Mouse (Mus musculus): ENCODE data around the gene Esrra.

Gene Esrra

GRCm38 (mm10) chr19:6921647-6922567, at the start of gene Esrra:
TSS of gene Esrra (minus strand) at chr19:6921813.
- DNase-seq (ENCODE audit: inconsistent ontology term), result peak; percentile 100

- no peak for DNase-seq (ENCODE audit: inconsistent ontology term)
Measured at GRCm38 (mm10) chr19:6970460-6971085, 49.0 kb upstream of the Esrra start.

GRCm38 (mm10) chr19:6969665-6970381, 48.2 kb upstream of the Esrra start:
- peak; percentile 84 for DNase-seq (ENCODE audit: inconsistent ontology term)

GRCm38 (mm10) chr19:6969291-6969664, 47.7 kb upstream of the Esrra start:
- DNase-seq (ENCODE audit: inconsistent ontology term), result no peak

GRCm38 (mm10) chr19:6968491-6969271, 47.1 kb upstream of the Esrra start:
- DNase-seq (ENCODE audit: inconsistent ontology term), result no peak

GRCm38 (mm10) chr19:6956461-6956860, 34.8 kb upstream of the Esrra start:
- DNase-seq (ENCODE audit: inconsistent ontology term), result no peak

GRCm38 (mm10) chr19:6955424-6955823, 33.8 kb upstream of the Esrra start:
- DNase-seq (ENCODE audit: inconsistent ontology term), result no peak

GRCm38 (mm10) chr19:6954046-6954445, 32.4 kb upstream of the Esrra start:
- DNase-seq (ENCODE audit: inconsistent ontology term), result peak; percentile 40

GRCm38 (mm10) chr19:6952712-6953037, 31.1 kb upstream of the Esrra start:
- no peak for DNase-seq (ENCODE audit: inconsistent ontology term)

GRCm38 (mm10) chr19:6951994-6952711, 30.5 kb upstream of the Esrra start:
- peak; percentile 94 for DNase-seq (ENCODE audit: inconsistent ontology term)

- peak; percentile 97 for DNase-seq (ENCODE audit: inconsistent ontology term)
Measured at GRCm38 (mm10) chr19:6951381-6951968, 29.9 kb upstream of the Esrra start.

GRCm38 (mm10) chr19:6950613-6951153, 29.1 kb upstream of the Esrra start:
- peak; percentile 66 for DNase-seq (ENCODE audit: inconsistent ontology term)

- no peak for DNase-seq (ENCODE audit: inconsistent ontology term)
Measured at GRCm38 (mm10) chr19:6949951-6950350, 28.3 kb upstream of the Esrra start.

- DNase-seq (ENCODE audit: inconsistent ontology term), result no peak
Measured at GRCm38 (mm10) chr19:6949532-6949931, 27.9 kb upstream of the Esrra start.

- DNase-seq (ENCODE audit: inconsistent ontology term), result no peak
Measured at GRCm38 (mm10) chr19:6948186-6948585, 26.6 kb upstream of the Esrra start.

GRCm38 (mm10) chr19:6947742-6948141, 26.1 kb upstream of the Esrra start:
- no peak for DNase-seq (ENCODE audit: inconsistent ontology term)

- no peak for DNase-seq (ENCODE audit: inconsistent ontology term)
Measured at GRCm38 (mm10) chr19:6943709-6944108, 22.1 kb upstream of the Esrra start.

GRCm38 (mm10) chr19:6942764-6943163, 21.2 kb upstream of the Esrra start:
- DNase-seq (ENCODE audit: inconsistent ontology term), result no peak

- DNase-seq (ENCODE audit: inconsistent ontology term), result peak; percentile 98
Measured at GRCm38 (mm10) chr19:6942249-6942691, 20.7 kb upstream of the Esrra start, which contains the start of gene Gpr137. TSS of gene Gpr137 (minus strand) at chr19:6942480.
